Mouse (Mus musculus): Measurements from ENCODE around the gene Tfeb.

DNA sequence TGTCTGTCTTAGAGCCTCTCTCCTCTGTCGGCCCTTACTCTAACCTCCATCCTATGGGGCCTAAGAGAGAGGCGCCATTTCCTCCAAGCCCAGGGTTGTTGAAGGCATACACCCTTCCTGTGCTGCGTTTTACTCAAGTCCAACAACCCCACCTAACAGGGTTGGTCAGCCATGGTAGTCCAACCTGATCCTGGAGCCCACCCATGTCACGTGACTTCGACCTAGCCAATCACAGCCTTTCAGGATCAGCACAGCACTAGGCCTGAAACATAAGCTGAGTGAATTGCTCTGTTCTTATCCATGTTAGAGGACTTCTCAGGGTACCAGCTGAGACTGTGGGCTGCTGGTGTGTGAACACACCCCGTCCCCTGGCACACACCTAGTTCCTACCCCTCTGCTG, 75.4 kb downstream of the Tfeb start:
- TF ChIP-seq CTCF (IDR thresholded peaks at IDR 0.05; ENCODE audit: low read depth, low read length) (no peak), POLR2A (IDR thresholded peaks at IDR 0.05; ENCODE audit: borderline replicate concordance, low read depth, low read length) (no peak)

Measured in bone marrow macrophage, adult 2 months (primary cell).